Mouse (Mus musculus) erythroblast, embryonic 14.5 days (primary cell): Measurements from ENCODE around the gene Mcrs1.

Experiments used
- GATA1 ChIP-seq: IDR thresholded peaks from 2 replicates; pipeline ENCODE4 v1.6.1; 2012; ENCODE audit warnings: low read length, inconsistent platforms, mixed read lengths
- TAL1 ChIP-seq: IDR thresholded peaks from 3 replicates; pipeline ENCODE4 v1.6.1; 2012; ENCODE audit warnings: low read length, inconsistent platforms, mixed read lengths

DNA sequence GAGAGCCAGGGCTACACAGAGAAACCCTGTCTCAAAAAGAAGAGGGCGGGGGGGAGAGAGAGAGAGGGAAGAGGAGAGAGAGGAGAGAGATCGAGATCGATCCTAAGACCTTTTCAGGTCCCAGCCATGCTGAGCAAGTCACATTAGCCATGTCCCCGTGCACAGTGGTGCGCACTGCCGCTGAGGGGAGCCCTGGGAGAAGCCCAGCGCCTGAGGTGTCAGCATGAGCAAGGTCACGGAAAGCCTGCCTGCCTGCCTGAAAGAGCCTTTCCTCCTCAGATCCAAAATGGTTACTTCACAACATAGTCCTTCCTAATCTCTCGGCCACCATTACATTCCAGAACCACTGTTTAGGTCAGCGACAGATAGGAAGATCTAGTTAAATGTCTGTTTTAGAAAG is 57.4 kb downstream of the Mcrs1 start:
- TF ChIP-seq GATA1 (no peak), TAL1 (no peak)
